Mouse (Mus musculus) adrenal gland, postnatal 14 days (tissue): ENCODE measurements around the gene Cers4. TPM values are rescaled to one million over a fixed set of nuclear protein-coding genes. Genes with fewer than 3 reads are reported as not detected.

Experiments used
- total RNA-seq: library from RNA; stranded (reverse); gene quantifications from 2 replicates; pipeline ENCODE4 v1.2.3, GENCODE M21; 2021

The Cers4 gene
- total RNA-seq, 1 experiment from 2014 or later = 16.4 TPM

Other genes starting within 250 kb of the Cers4 start
- 12.2 and 12.4 TPM in 2 replicates for gene Tgfbr3l, start 244.8 kb upstream of the Cers4 start, total RNA-seq
- 21.0 and 24.3 TPM in 2 replicates for gene Snapc2, start 239.9 kb upstream of the Cers4 start, total RNA-seq
- 7.9 and 11.3 TPM in 2 replicates for gene Ctxn1, start 233.8 kb upstream of the Cers4 start, total RNA-seq
- 142 and 154 TPM in 2 replicates for gene Timm44, start 217.1 kb upstream of the Cers4 start, total RNA-seq
- 16.1 and 18.2 TPM in 2 replicates for gene Ccl25, start 167.8 kb upstream of the Cers4 start, total RNA-seq
- 93.4 and 102 TPM in 2 replicates for gene Elavl1, start 167.6 kb upstream of the Cers4 start, total RNA-seq
- gene Zfp958, start 120.1 kb downstream of the Cers4 start, total RNA-seq = 13.2 and 16.4 TPM in 2 replicates